Mouse (Mus musculus) embryonic fibroblast, embryonic 13.5 days (primary cell): ENCODE data around the gene Dpf3.

ENCODE experiments used
- CTCF ChIP-seq: IDR thresholded peaks from 2 replicates; pipeline ENCODE4 v1.5.1; 2011; ENCODE audit warnings: mild to moderate bottlenecking, control low read depth, low read length, moderate library complexity, borderline replicate concordance; ENCODE audit not compliant: insufficient read depth
- POLR2A ChIP-seq: IDR thresholded peaks from 2 replicates; pipeline ENCODE4 v1.6.1; 2011; ENCODE audit warnings: low read depth, mild to moderate bottlenecking, control low read depth, low read length, moderate library complexity

DNA sequence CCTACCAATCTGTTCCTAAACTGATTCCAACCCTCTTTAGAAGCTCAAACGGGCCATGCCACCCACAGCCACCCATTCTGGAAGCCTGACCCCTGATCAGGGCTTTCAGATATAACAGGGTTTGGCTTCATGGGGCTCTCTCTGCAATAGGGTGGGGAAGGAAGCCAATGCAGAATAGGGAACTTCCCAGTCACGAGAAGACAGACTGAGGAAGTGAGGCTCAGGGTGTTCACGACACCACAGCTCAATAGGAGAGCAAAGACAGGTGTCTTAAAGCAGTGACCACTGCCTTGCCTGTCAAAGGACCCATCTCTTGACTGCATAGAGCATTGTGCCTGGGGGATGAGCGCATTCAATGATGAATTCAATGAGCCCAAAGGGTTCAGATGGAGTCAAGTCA is 256.3 kb downstream of the Dpf3 start:
- TF ChIP-seq POLR2A, result no peak
- TF ChIP-seq CTCF, result no peak
